Mouse (Mus musculus) brain, embryonic 14.5 days (tissue): Measurements from ENCODE around the gene Dab1. TPM values are rescaled to one million over a fixed set of nuclear protein-coding genes. Genes with fewer than 3 reads are reported as not detected.
A peak's percentile ranks its signal among the peaks of the same experiment; 100 is the strongest.

Experiments used
- DNase-seq: peaks from one replicate; pipeline ENCODE4 v3.0.0-alpha.2; 2011; ENCODE audit warnings: low read depth
- CTCF ChIP-seq: fragments of 200-500 bp; IDR thresholded peaks from 2 replicates; pipeline ENCODE4 v1.5.1; 2012; ENCODE audit warnings: inconsistent platforms, mild to moderate bottlenecking, moderate library complexity, borderline replicate concordance; ENCODE audit not compliant: insufficient read depth, insufficient read length; ENCODE audit errors: extremely low read depth
- POLR2A ChIP-seq: fragments of 200-500 bp; IDR thresholded peaks from 2 replicates; pipeline ENCODE4 v1.6.1; 2012; ENCODE audit warnings: mild to moderate bottlenecking, inconsistent platforms, borderline replicate concordance; ENCODE audit not compliant: poor library complexity, insufficient read depth, insufficient read length, severe bottlenecking; ENCODE audit errors: extremely low read depth
- polyA plus RNA-seq: library from polyadenylated mRNA; depleted of rRNA; stranded (reverse); fragments of >200 nt; gene quantifications from 2 replicates; pipeline ENCODE4 v1.2.3, GENCODE M21; 2012

The Dab1 gene
- polyA plus RNA-seq, 1 experiment: 54.9 TPM

GRCm38 (mm10) chr4:104399106-104399730 is 780.1 kb downstream of the Dab1 start:
- peak; percentile 94 for DNase-seq
- TF ChIP-seq POLR2A: no peak
- TF ChIP-seq CTCF: no peak

- TF ChIP-seq CTCF (no peak), POLR2A (no peak)
- DNase-seq: peak; percentile 77
These were observed 784.9 kb downstream of the Dab1 start for GRCm38 (mm10) chr4:104404099-104404498.

GRCm38 (mm10) chr4:104410922-104411321 is 791.8 kb downstream of the Dab1 start:
- no peak for DNase-seq
- TF ChIP-seq POLR2A (no peak), CTCF (no peak)

DNA sequence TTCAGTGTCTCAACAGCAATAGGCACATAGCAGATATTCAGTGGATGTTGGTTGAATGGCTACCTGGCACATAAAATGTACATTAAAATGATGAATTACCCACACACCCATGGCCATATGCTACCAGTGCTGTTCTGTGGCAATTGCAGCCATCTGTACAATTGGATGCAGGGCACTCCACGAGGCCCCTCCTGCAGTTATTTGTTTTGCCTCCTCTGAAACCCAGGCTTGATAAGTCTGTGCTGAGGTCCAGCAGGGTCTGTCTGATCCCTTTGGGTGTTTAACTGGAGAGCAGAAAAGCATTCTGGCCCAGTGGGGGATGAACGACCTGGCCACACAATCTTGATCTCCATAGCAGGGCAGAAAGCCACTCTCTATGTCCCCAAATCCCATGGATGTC is 796.3 kb downstream of the Dab1 start:
- TF ChIP-seq CTCF: no peak
- no peak for TF ChIP-seq POLR2A
- DNase-seq: no peak

DNA sequence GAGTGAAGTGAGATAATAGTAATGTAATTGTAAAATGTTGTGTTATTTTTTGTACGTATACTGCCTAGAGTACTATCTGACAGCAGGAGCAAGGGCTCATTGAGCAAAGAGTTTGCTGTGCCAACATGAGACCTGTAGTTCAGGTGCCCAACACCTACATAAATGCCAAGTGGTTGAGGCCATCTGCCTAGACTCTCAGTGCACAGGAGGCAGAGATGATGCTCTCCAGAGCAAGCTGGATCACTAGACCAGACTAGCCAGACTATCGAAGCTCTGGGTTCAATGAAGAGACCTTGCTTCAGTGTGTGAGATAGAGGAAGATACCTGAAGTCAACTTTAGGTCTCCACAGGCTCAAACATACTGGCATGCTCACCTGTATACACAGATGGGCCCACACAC is 799.2 kb downstream of the Dab1 start:
- TF ChIP-seq POLR2A (no peak), CTCF (no peak)
- DNase-seq: no peak

DNA sequence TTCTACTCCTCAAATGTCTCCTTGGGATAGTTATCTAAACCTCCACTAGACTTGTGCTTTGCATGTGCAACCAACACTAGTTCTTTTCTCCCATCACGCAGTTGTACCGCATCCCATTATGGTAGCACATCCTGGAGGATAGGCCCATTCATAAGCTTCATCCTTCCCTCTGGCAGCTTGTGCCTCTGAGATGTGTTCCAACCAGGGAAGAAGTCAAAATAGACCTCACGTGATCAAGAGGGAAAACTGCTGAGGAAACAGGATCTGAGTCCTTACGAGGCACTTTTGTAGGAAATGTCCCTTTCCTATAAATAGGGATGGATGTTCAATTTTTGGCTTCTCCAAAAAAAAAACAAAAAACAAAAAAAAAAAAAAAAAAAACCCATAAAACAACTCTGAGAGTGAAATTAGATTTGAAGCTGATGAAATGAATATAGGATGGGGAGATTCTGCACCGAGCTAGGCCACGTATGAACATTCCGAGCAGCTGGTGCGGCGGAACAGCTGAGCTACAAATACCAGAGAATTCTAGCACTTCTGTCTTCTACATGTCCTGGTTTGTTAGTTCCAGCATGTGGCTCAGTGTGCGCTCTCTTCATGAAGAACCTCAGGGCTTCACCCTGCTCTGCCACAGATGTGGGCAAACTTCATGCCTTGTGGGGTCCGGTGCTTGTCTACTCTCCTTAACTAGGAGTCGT is 802.0 kb downstream of the Dab1 start:
- DNase-seq: no peak
- TF ChIP-seq POLR2A (no peak), CTCF (no peak)

DNA sequence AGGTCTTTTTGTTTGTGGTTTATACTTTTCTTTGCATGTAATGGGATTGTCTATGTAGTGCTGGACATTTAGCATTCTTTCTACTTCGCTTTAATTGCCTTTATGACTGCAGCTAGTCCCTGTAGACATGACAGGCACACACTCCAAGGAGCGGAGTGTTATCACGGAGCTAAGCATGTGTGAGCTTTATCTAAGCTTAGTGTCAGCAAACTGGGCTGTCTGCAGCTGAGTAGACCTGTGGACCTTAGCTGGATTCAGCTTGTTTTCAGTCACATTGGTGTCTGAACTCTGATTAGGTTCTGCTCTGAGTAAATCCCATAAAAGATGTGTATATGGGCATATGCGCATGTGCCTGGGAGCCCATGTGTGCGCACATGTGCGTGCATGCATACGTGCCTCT is 810.0 kb downstream of the Dab1 start:
- TF ChIP-seq POLR2A (no peak), CTCF (no peak)
- no peak for DNase-seq

GRCm38 (mm10) chr4:104431231-104431855 is 812.2 kb downstream of the Dab1 start:
- no peak for TF ChIP-seq CTCF
- no peak for TF ChIP-seq POLR2A

GRCm38 (mm10) chr4:104432150-104432549 is 813.0 kb downstream of the Dab1 start:
- peak; percentile 47 for DNase-seq
- TF ChIP-seq POLR2A: no peak
- no peak for TF ChIP-seq CTCF

More at GRCm38 (mm10) chr4:104431231-104431855, 812.2 kb downstream of the Dab1 start:
- no peak for DNase-seq

DNA sequence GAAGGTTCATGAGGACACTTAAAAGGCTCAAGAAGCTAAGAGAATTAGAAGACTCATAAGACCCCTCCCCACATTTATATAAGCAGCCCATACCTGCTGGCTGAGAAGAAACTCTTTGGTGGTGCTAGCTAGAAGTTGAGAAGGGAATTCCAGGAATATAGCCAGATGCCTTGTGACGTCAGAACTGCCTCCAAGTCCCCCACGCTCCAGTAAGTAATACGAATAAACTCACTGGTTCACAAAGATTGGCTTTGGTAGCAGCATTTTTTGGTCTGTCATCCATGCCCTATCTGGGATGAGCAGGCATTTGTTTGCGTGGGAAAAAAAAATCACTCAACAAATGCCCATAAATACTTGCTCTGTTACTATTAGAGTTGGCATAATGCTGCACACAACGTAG is 816.6 kb downstream of the Dab1 start:
- no peak for DNase-seq

GRCm38 (mm10) chr4:104436411-104436810 is 817.3 kb downstream of the Dab1 start:
- DNase-seq: no peak
- no peak for TF ChIP-seq POLR2A
- TF ChIP-seq CTCF: no peak

More for the DNA sequence above, 816.6 kb downstream of the Dab1 start:
- TF ChIP-seq CTCF (no peak), POLR2A (no peak)
